Mouse (Mus musculus): ENCODE data around the gene Mstn. TPM values are rescaled to one million over a fixed set of nuclear protein-coding genes. Genes with fewer than 3 reads are reported as not detected.

The Mstn gene
- not detected in 2 replicates for polyA plus RNA-seq (2011; ENCODE audit: insufficient read length, low read depth, missing spikeins)

DNA sequence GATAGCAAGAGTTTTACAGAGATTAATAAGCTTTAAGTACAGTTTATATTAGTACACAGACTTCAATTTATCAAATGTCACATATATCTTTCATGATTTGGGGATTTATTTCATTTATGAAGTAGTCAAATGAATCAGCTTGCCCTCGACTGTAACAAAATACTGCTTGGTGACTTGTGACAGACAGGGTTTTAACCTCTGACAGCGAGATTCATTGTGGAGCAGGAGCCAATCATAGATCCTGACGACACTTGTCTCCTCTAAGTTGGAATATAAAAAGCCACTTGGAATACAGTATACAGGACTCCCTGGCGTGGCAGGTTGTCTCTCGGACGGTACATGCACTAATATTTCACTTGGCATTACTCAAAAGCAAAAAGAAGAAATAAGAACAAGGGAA, at the start of gene Mstn:
Gene Mstn (plus strand): TSS at position 301 of the 400 bp plus-strand sequence.
- TF ChIP-seq POLR2A (IDR thresholded peaks at IDR 0.05; ENCODE audit: low read depth, low read length): no peak
- TF ChIP-seq CTCF (IDR thresholded peaks at IDR 0.05; ENCODE audit: borderline replicate concordance, insufficient read depth, low read length): no peak
- Histone ChIP-seq H3K4me3 (ENCODE audit: insufficient read depth, low read length) (no peak within 1 kb of the TSS), H3K4me1 (ENCODE audit: control insufficient read depth, insufficient read depth, low read length) (no peaks in the 10 kb centered on the region), H3K27ac (ENCODE audit: insufficient read depth, low read length) (no peak within 1 kb of the TSS)

DNA sequence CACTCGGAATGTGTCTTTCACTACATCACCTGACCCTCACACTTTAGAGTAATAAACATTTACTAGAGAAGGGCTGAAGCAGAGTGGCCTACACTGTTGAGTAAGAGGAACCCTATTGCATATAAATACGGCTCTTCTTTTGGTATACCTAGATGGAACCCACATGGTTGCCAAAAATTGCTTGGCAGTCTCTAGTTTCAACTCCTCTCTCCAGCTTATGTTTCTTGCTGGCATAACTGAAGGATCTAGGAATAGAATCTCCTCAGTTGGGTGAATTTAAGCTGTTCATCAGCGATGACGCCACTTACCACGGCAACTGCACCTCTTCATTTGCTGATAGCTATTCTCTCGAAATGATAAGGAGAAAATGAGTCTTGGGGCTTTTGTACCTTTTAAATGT, 46.7 kb upstream of the Mstn start:
- no peak for TF ChIP-seq POLR2A (IDR thresholded peaks at IDR 0.05; ENCODE audit: low read depth, low read length)
- no peak for TF ChIP-seq CTCF (IDR thresholded peaks at IDR 0.05; ENCODE audit: borderline replicate concordance, insufficient read depth, low read length)

DNA sequence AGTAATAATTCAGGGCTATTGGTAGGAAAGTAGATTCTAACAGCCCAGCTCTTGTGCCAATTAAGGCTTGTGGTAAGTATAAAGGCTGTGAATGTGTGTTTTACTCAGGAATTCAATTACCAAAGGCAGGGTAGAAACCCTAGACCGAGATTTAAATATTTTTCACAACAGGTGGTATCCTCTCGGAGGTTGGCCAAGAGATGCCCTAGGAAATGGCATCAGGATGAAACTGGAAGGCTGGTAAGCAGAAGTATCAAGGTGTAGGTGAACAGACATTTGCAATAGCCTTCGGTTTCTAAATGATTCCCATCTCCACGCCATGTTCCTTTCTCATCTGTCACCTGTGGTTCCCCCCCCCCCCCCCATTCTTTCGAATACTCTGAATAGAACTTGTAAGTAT, 45.8 kb upstream of the Mstn start:
- Histone ChIP-seq H3K4me1 (ENCODE audit: control insufficient read depth, insufficient read depth, low read length) (no peaks in the 10 kb centered on the region), H3K4me3 (ENCODE audit: insufficient read depth, low read length) (no peak overlapping the region), H3K27ac (ENCODE audit: insufficient read depth, low read length) (no peak overlapping the region)
- TF ChIP-seq CTCF (IDR thresholded peaks at IDR 0.05; ENCODE audit: borderline replicate concordance, insufficient read depth, low read length) (no peak), POLR2A (IDR thresholded peaks at IDR 0.05; ENCODE audit: low read depth, low read length) (no peak)

More for the DNA sequence above, 46.7 kb upstream of the Mstn start:
- Histone ChIP-seq H3K4me1 (ENCODE audit: control insufficient read depth, insufficient read depth, low read length) (no peaks in the 10 kb centered on the region), H3K27ac (ENCODE audit: insufficient read depth, low read length) (no peak overlapping the region), H3K4me3 (ENCODE audit: insufficient read depth, low read length) (no peak overlapping the region)

DNA sequence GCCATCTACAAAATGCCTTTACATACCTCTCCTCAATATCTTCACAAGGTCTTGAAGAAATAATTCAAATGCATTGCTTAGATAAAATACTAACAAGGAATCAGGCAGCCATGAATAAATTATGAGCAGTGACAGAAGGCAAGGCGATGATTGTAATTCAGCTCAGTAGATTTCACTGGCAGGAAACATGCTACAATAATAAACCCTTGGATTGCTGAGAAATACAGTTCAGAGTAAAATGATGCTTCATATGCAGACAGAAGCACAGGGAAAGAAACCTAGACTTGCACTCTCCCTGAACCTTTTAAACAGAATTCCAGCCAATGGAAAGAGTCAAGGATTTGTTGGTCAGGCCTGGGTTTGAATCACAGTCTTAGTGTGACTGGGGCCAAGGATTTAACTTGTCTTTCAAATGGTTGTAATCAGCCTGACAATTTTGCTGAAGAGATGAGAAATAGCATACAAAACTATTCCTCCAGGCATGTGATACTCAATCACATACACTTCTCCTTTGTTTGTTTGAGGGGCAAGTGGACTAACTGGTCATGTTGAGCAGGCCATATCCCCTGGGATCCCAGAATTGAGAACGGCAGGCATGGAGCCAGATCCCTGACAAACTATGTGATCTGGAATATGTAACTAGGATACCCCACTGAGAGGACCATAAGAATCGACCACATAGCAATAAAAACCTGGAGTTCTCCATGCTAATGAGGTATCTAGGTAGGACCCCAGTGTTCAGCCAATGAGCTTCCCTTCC, 42.5 kb upstream of the Mstn start:
- TF ChIP-seq CTCF (IDR thresholded peaks at IDR 0.05; ENCODE audit: borderline replicate concordance, insufficient read depth, low read length) (no peak), POLR2A (IDR thresholded peaks at IDR 0.05; ENCODE audit: low read depth, low read length) (no peak)
- H3K4me3 ChIP-seq (ENCODE audit: insufficient read depth, low read length): no peak overlapping the region
- H3K27ac ChIP-seq (ENCODE audit: insufficient read depth, low read length): no peak overlapping the region
- H3K4me1 ChIP-seq (ENCODE audit: control insufficient read depth, insufficient read depth, low read length): no peaks in the 10 kb centered on the region

DNA sequence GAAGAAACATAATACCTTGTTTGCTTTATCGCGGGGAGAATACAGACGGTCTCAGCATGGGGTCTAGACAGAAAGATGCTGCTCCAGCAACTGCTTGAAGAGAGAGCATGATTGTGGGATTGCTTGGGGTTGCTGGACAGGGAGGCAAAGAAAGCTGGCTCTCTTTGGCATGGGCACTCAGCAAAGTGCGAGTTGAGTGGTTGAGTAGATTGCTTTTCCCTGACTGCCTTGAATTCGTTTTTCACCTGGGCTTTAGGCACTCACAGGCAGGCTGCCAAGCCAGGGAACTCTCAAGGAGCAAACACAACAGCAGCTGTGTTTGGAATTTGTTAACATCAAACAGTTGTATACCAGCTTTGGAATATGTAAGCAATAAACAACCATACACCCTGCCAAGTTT, 41.4 kb upstream of the Mstn start, which contains the start of gene 1700019D03Rik:
Gene 1700019D03Rik (minus strand): TSS at position 101 of the 400 bp plus-strand sequence.
- Histone ChIP-seq H3K27ac (ENCODE audit: insufficient read depth, low read length) (no peak within 1 kb of the TSS), H3K4me3 (ENCODE audit: insufficient read depth, low read length) (no peak within 1 kb of the TSS), H3K4me1 (ENCODE audit: control insufficient read depth, insufficient read depth, low read length) (no peaks in the 10 kb centered on the region)
- TF ChIP-seq POLR2A (IDR thresholded peaks at IDR 0.05; ENCODE audit: low read depth, low read length): no peak
- no peak for TF ChIP-seq CTCF (IDR thresholded peaks at IDR 0.05; ENCODE audit: borderline replicate concordance, insufficient read depth, low read length)

DNA sequence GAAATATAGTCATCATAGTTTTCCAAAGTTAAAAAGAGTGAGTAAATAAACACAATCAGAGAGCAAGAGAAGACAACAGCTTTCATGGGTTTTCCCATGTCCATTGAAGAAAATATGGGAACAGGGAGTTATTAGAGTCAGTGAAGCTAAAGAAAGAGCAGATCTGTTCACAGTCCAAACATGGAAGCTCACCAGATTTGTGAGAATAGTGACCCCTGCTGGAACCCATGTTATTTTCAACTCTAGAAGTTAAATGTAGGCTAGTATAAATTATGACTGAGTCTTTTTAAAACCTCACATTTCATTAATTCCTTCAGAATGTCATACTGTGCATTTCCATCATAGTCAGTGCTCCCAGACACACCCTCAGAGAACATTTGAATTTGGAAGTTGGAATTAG, 28.9 kb upstream of the Mstn start:
- Histone ChIP-seq H3K27ac (ENCODE audit: insufficient read depth, low read length) (no peak overlapping the region), H3K4me3 (ENCODE audit: insufficient read depth, low read length) (no peak overlapping the region), H3K4me1 (ENCODE audit: control insufficient read depth, insufficient read depth, low read length) (no peaks in the 10 kb centered on the region)
- TF ChIP-seq POLR2A (IDR thresholded peaks at IDR 0.05; ENCODE audit: low read depth, low read length) (no peak), CTCF (IDR thresholded peaks at IDR 0.05; ENCODE audit: borderline replicate concordance, insufficient read depth, low read length) (no peak)

DNA sequence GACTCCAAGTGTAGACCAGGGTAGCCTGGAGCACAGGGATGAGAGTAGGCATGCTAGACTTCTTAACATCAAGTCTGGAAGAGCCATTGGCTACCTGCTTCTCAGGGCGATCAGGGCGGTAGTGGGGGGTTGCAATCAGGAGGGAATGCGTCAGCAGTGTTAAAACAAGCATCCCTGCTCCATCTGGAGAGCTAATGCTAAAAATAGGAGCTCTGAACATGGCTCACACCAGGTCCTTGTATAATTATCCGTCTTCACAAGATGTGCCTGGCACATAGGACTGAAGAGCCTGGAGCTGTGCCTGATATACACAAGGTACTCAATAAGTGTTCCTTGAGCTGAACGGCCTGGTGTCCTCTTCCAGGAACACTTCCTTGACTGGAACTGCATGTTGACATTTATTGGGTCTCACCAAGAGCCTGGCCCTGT, 24.0 kb upstream of the Mstn start:
- H3K4me3 ChIP-seq (ENCODE audit: insufficient read depth, low read length): no peak overlapping the region

DNA sequence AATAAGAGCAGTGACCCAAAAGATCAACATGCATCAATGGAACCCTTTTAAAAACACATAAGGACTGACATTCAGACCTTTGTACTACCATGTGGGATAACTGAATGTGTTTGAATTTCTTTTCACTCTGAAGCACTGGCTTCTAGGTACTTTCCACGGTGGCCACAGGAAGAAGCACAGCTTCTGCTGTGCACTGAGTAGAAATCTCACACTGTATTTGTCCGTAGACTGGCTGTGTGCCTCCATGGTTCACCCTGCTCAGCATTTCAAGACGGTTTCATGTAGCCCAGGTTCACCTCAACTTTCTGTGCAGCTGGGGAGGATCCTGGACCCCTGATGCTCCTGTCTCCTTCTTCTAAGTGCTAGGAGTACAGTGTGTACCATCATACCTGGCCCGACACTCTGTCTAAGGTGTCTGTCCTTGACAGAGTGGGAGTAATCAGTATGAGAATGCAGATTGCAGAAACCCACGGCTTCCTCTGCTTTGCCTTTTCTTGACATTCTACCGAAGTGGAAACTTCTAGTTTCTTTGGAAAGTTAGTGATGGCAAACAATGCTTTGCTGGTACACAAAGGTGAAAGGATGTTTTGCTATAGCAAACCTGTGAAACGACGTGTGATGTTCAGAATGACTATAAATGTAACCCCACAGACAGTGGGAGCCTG, 11.5 kb upstream of the Mstn start:
- no peak for TF ChIP-seq POLR2A (IDR thresholded peaks at IDR 0.05; ENCODE audit: low read depth, low read length)
- no peak for TF ChIP-seq CTCF (IDR thresholded peaks at IDR 0.05; ENCODE audit: borderline replicate concordance, insufficient read depth, low read length)
- Histone ChIP-seq H3K4me1 (ENCODE audit: control insufficient read depth, insufficient read depth, low read length) (no peaks in the 10 kb centered on the region), H3K27ac (ENCODE audit: insufficient read depth, low read length) (no peak overlapping the region), H3K4me3 (ENCODE audit: insufficient read depth, low read length) (no peak overlapping the region)

More for the DNA sequence above, 24.0 kb upstream of the Mstn start:
- Histone ChIP-seq H3K27ac (ENCODE audit: insufficient read depth, low read length) (no peak overlapping the region), H3K4me1 (ENCODE audit: control insufficient read depth, insufficient read depth, low read length) (no peaks in the 10 kb centered on the region)
- TF ChIP-seq CTCF (IDR thresholded peaks at IDR 0.05; ENCODE audit: borderline replicate concordance, insufficient read depth, low read length): no peak
- no peak for TF ChIP-seq POLR2A (IDR thresholded peaks at IDR 0.05; ENCODE audit: low read depth, low read length)

DNA sequence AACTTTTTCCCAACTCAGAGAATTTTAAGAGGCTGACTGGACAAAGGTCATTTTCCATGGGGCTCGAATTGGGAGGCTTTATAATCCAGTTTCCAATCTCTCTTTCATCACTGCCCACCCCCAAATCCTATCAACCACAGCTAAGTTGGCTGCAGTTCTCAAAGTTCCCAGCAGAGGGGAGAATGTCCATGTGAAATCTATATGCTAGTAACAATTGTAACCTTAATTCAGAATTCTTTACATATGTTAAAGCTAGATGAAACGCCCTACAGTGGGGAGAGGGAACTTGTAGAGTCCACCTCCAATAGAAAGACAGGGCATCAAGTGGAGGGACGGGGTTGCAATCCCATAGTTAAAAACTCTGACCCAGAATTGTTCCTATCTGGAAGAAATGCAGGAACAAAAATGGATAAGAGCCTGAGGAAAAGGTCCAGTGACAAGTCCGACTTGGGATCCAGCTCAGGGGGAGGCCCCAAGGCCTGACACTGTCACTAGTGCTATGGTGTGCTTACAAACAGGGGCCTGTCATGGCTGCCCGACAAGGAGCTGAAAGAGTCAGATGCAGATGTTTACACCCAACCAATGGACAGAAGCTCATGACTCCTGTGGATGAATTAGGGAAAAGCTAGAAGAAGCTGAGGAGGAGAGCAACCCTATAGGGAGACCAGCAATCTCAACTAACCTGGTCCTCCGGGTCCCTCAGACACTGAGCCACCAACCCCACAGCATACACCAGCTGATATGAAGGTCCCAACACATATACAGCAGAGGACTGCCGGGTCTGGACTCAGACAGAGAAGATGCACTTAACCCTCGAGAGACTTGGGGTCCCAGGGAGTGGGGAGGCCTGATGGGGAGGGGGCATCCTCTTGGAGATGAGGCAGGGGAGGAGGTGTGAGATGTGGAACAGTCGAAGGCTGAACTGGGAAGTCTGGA, 8.1 kb upstream of the Mstn start:
- no peak overlapping the region for H3K4me3 ChIP-seq (ENCODE audit: insufficient read depth, low read length)
- no peak overlapping the region for H3K27ac ChIP-seq (ENCODE audit: insufficient read depth, low read length)
- TF ChIP-seq POLR2A (IDR thresholded peaks at IDR 0.05; ENCODE audit: low read depth, low read length) (no peak), CTCF (IDR thresholded peaks at IDR 0.05; ENCODE audit: borderline replicate concordance, insufficient read depth, low read length) (no peak)
- no peaks in the 10 kb centered on the region for H3K4me1 ChIP-seq (ENCODE audit: control insufficient read depth, insufficient read depth, low read length)
